Mouse (Mus musculus): ENCODE measurements around the gene C5ar2.
"Not testable (repeated sequence)": the region's sequence is repeated elsewhere in the genome, so short reads cannot be mapped to it uniquely, and the experiment has no call there.

The C5ar2 gene

DNA sequence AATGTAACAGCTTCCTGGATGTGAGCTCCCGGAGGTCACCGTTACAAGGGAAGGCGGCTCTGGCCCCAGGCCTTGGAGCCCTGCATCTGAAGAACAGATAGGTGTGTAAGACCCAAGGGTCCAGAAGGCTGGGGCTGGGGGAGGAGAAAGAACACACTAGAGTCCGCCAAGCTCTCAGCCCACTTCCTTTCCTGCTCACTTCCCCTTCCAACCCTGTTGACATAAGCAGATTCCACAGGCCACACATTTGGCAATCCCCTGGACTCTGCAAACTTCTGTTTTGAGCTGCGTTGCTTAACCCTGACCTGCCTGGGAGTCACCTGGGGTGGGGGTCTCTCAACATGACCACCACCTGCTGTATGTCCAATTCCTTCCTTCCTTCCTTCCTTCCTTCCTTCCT, at the start of gene C5ar2:
C5ar2 (minus strand) TSS at position 88 of the 400 bp plus-strand sequence.
- no peak for DNase-seq (ENCODE audit: low spot score)

DNA sequence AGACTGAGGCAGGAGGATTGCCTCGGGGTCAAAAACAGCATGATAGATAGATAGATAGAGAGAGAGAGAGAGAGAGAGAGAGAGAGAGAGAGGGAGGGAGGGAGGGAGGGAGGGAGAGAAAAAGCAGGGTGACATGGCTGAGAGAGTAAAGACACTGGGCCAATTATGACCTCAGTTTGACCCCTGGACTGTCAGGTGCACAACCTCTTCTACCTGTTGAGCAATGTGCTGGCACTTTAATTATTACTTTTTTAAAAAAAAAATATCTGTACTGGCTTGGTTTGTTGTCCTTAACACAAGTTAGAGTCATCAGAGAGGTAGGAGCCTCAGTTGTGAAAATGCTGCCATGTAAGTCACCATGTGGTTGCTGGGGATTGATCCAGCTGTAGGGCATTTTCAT, 43.8 kb upstream of the C5ar2 start:
- no peak for DNase-seq (ENCODE audit: low spot score)

DNA sequence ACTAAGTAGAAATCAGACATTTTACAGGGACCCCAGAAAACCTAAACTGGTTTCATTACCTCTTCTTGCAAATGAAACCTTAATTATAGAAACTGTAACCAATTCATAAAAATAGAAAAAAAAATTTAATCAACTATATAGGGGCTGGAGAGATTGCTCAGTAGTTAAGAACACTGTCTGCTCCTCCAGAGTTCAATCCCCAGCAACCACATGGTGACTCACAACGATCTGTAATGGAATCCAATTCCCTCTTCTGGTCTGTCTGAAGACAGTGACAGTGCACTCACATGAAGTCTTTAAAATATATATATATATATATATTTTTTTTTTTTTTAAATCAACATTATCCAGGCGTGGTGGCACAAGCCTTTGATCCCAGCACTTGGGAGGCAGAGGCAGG, 43.1 kb upstream of the C5ar2 start:
- no peak for DNase-seq (ENCODE audit: low spot score)

- peak; percentile 100 for DNase-seq (ENCODE audit: low spot score)
Measured at GRCm38 (mm10) chr7:16286026-16286961, 42.3 kb upstream of the C5ar2 start, which contains the start of gene Ccdc9. TSS of gene Ccdc9 (minus strand) at chr7:16286795.

DNA sequence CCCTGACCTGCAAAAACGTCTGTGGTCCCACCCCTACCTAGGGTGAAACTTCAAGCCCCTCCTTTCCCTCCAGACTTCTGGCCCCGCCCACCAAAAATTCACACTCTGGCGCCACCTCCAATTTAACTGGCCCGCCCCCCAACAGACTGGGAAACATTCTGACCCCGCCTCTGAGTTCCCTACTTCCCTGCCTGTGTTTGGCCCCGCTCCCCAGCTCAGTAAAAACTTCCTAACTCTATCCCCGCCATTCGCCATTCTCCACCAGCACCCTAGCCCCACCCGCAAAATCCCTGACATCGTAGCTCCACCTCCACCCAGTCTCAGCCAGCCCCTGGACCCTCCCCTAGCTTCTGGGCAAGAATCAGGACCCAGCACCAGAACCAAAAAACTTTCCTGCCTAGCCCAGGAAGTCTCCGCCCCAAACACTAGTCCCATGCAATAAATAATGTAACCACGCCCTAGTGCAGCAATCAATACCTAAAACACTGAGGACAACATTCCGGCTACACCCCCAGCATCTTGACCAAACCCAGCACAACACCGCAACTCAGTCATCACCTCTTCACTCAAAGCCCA, 41.6 kb upstream of the C5ar2 start:
- DNase-seq (ENCODE audit: low spot score), result no peak

DNA sequence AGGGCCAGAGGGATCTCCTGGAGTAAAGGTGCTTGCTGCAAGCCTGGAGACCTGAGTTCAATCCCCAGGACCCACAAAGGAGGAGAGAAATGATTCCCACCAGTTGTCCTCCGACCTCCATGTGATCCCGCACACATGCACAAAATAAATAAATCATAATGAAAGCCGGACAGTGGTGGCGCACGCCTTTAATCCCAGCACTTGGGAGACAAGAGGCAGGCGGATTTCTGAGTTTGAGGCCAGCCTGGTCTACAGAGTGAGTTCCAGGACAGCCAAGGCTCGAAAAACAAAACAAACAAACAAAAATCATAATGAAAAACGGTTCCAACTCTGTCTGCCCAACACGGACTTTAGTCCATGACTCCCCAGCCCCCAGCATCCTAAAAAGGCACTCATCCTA, 41.0 kb upstream of the C5ar2 start:
- DNase-seq (ENCODE audit: low spot score), result no peak

GRCm38 (mm10) chr7:16284001-16284400, 40.0 kb upstream of the C5ar2 start:
- no peak for DNase-seq (ENCODE audit: low spot score)

GRCm38 (mm10) chr7:16282334-16282733, 38.4 kb upstream of the C5ar2 start:
- DNase-seq (ENCODE audit: low spot score), result no peak

DNA sequence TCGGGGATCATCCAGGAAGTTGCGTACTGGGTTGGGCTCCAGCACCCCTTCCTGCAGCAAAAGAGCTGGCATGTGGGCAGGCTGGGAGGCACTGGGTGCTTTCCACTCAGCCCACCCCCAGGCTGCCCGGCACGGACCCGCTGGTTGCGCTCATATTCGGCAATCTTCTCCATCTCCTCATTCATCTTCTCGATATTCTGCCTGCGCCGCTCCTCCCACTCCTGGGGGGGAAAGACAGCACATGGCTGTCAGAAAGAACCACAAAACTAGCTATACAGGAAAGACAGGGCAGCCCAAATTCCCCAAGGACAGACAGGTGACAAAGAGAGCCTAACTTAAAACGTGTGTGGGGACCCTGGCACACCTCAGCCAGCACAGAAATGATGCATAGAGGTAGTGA, 36.8 kb upstream of the C5ar2 start:
- no peak for DNase-seq (ENCODE audit: low spot score)

DNA sequence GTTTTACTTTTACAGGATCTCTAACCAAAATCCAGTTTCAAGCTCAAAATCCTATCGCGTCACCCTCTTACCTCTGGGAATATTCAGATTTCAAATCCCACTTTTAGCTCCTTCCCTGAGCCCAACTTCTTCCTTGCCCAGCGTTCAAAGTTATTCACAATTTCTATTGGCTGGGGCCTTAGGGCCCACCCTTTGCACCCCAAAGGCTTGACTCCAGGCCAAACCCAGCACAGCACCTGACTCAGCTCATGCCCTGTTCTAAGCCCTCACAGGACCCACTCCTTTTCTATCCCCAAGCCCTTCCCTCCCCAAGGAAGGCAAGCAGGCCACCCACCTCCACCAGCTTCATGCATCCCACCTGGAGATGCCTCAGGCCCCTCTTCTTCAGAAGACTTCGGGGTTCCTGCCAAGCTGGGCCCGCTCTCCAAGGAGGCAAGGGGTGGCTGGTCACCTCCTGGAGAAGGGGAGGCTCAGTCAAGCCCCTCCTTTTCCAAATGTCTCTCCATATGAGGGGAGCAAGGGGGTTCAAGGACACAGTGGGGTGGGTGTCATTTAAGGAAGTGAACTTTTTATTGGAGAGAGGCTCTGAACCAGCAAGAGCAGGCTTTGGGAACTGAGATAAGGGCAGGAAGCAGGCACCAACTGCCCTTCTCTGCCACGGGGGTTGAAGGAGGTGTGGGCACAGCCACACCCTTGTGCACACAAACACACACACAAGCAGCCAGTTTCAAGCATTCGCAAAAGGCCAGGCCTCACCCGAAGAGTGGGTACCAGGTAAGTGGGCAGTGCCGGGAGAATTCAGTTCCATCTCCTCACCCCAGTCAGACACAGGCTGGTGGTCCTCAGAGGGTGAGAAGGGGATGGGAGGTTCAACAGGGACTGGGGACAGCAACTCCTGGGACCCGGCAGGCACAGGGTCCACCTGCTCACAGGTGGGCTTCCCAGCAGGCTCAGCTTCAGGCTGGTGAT, 31.3 kb upstream of the C5ar2 start:
- no peak for DNase-seq (ENCODE audit: low spot score)

DNA sequence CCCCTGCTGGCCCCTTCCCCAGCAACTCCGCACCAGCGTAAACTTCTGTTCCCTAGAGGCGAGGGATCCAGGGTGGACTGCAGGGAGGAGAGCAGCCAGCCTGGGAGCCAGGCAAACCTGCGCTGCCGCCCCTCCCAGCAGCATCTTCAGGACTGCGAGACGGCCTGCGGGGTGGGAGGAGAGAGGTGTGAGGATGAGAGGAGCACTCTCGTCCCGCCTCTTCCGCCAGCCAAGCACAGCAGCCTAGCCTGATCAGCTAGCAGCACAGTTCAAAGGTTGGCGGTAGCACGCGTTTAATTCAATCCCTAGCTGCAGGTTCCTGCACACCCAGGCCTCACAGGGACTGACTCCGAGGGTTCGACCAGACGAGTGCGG, 29.8 kb upstream of the C5ar2 start:
- DNase-seq (ENCODE audit: low spot score), result no peak

DNA sequence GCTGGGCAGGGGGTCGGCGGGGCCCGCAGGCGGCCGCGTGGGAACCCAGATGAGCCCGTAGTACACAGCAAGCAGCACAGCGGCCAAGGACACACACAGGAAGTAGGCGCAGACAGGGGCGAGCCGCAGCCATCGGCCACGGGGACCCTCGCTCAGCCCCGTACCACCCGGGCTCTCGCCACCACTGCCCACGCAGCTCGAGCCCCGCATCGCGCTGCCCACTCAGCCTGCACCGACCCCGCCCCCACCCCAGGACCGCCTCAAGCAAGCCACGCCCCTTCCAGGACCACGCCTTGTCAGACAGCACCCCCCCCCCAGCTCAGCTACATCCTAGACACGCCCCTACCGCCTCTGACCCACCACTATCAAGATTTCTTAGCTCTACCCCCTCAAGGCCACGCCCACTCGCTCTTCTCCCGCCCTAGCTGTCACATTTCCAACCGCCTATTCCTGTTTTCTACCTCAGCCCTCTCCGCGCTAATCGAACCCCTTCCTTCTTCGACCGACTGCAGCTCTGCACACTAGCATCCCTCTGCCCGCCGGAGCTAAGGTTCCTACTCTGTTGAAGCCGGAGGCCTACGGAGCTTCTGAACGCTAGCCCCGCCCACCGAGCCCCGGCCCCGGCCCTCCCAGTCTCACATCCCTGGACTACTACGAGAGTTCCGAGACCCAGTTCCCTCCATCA, 29.3 kb upstream of the C5ar2 start, which contains the start of gene Inafm1:
Inafm1 (minus strand) TSS at position 537 of the 685 bp plus-strand sequence.
- DNase-seq (ENCODE audit: low spot score), result peak; percentile 46

GRCm38 (mm10) chr7:16272681-16273080, 28.7 kb upstream of the C5ar2 start:
- peak; percentile 39 for DNase-seq (ENCODE audit: low spot score)

GRCm38 (mm10) chr7:16271139-16271538, 27.2 kb upstream of the C5ar2 start:
- DNase-seq (ENCODE audit: low spot score), result no peak

DNA sequence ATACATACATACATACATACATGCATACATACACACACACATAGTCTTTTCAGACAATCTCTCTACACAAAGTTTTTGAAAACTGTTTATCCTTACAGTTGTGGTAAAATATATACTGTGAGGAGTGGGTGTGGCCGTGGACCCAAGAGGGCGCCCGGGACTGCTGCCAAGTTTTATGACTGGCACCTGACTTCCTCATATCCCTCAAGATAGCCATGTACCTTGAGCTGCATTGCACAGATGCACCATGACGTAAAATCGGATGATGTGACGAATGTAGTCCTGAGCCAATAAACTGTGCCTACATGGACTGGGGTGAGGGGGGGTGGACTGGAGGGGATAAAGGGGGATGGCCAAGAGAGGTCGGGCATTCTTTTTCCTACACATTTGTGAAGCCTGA, 22.6 kb upstream of the C5ar2 start:
- DNase-seq (ENCODE audit: low spot score), result not testable (repeated sequence)

- DNase-seq (ENCODE audit: low spot score), result no peak
Measured at GRCm38 (mm10) chr7:16265856-16266255, 21.9 kb upstream of the C5ar2 start.

- no peak for DNase-seq (ENCODE audit: low spot score)
Measured at GRCm38 (mm10) chr7:16263843-16264242, 19.9 kb upstream of the C5ar2 start.

DNA sequence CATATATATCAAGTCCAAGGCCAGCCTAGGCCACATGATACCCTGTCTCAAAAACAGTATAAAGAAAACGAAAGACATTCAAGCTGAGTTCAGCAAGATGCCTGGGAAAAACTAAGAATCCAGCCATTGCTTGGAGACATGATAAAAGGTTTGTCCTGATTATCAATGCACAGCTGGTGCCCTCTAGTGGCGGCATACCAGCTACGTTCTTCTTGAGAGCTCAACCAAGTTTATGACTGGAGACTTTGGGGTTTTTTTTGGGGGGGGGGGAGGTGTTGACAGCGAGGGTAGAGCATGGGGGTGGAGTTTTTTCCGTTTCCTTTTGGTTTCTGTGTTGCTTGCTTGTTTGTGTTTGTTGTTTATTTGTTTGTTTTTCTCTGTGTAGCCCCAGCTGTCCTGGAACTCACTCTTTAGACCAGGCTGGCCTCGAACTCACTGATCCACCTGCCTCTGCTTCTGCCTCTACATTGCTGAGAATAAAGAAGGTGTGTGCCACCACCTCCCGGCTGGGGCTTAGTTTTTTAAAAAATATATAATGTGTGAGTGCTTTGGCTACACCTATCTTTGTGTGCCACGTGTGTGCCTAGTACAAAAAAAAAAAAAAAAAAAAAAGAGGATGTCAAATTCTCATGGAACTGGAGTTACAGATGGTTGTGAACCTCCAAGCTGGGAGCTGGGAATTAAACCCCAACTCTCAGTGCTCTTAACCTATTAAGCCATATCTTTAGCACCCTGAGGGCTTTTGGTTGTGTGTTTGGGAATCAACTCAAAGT, 19.2 kb upstream of the C5ar2 start:
- DNase-seq (ENCODE audit: low spot score), result no peak

- DNase-seq (ENCODE audit: low spot score), result no peak
Measured at GRCm38 (mm10) chr7:16261097-16261496, 17.1 kb upstream of the C5ar2 start.

GRCm38 (mm10) chr7:16259110-16259590, 15.2 kb upstream of the C5ar2 start, which contains the start of gene C5ar1:
TSS of gene C5ar1 (minus strand) at chr7:16259540.
- no peak for DNase-seq (ENCODE audit: low spot score)

DNA sequence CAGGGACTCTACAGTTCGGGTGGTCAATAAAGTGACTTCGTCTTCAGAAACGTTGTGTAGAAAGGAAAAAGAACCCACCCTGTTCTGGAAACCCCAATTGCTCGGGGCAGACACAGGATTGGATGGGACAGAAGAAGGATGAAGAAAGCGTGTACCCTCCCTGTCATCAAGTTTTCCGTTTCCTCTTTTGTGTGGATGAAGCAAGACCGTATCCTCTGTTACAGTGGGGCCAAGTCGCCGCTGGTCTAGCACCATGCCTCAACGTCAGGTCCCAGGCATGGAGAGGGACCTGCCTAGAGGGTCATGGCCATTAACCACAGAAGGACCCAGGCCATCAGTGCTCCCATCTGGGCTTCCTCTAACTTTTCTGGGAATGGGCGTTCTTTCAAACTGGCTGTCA, 13.9 kb upstream of the C5ar2 start:
- DNase-seq (ENCODE audit: low spot score), result no peak
